Comparison of ENCODE assay signal across 26 mouse cellular contexts in genomic region chr3:152926166-152926565, GRCm38 (mm10). TPM values are rescaled to one million over a fixed set of nuclear protein-coding genes. Genes with fewer than 3 reads are reported as not detected.
DNase-seq lines count a peak whose midpoint lies in the region; ATAC-seq lines count a peak whose summit lies in the region.
"Had no signal": no experiment of that assay in that cellular context is flagged by ENCODE, and none has a peak within 500 bp of the region (broad histone marks: within the 10 kb centered on the region; RNA-seq: fewer than 3 reads in every experiment).

No protein-coding gene starts in this region.

- no peak overlapping the region for H3K27ac ChIP-seq in hindbrain, embryonic 11.5 days (ENCODE audit: low read depth, low read length)
- H3K27ac ChIP-seq: forebrain, embryonic 13.5 days; heart, embryonic 10.5 days; hindbrain, embryonic 13.5 days; liver, embryonic 15.5 days; midbrain, embryonic 13.5 days; neural tube, embryonic 12.5 days; stomach, embryonic 15.5 days had no signal

- WGBS in hindbrain, embryonic 11.5 days: 72% methylated on average over 4 of the region's 4 CpGs

- H3K36me3 ChIP-seq in megakaryocyte, embryonic 14.5 days (replicated peaks; ENCODE audit: low read length): peaks cover 23% of the 10 kb centered on the region
- no peaks in the 10 kb centered on the region for H3K36me3 ChIP-seq in hindbrain, embryonic 11.5 days (ENCODE audit: control insufficient read depth, insufficient read depth, low read length)
- H3K36me3 ChIP-seq: heart, embryonic 10.5 days; hindbrain, embryonic 13.5 days; liver, embryonic 15.5 days; midbrain, embryonic 13.5 days; neural tube, embryonic 12.5 days; stomach, embryonic 15.5 days had no signal

- no peaks in the 10 kb centered on the region for H3K9me3 ChIP-seq in megakaryocyte, embryonic 14.5 days
- no peaks in the 10 kb centered on the region for H3K9me3 ChIP-seq in hindbrain, embryonic 11.5 days (ENCODE audit: control insufficient read depth, low read length)
- H3K9me3 ChIP-seq: forebrain, embryonic 13.5 days; heart, embryonic 10.5 days; hindbrain, embryonic 13.5 days; liver, embryonic 15.5 days; midbrain, embryonic 13.5 days; neural tube, embryonic 12.5 days; stomach, embryonic 15.5 days had no signal

- H3K27me3 ChIP-seq in megakaryocyte, embryonic 14.5 days (replicated peaks): peaks cover 3% of the 10 kb centered on the region
- H3K27me3 ChIP-seq in hindbrain, embryonic 11.5 days (ENCODE audit: control insufficient read depth, insufficient read depth, low read length): no peaks in the 10 kb centered on the region
- H3K27me3 ChIP-seq: forebrain, embryonic 13.5 days; hindbrain, embryonic 13.5 days; liver, embryonic 15.5 days; midbrain, embryonic 13.5 days; neural tube, embryonic 12.5 days; stomach, embryonic 15.5 days had no signal

- H3K9ac ChIP-seq in hindbrain, embryonic 11.5 days (ENCODE audit: low read depth, low read length): no peak overlapping the region
- H3K9ac ChIP-seq: forebrain, embryonic 13.5 days; hindbrain, embryonic 13.5 days; liver, embryonic 15.5 days; lung, embryonic 14.5 days; midbrain, embryonic 13.5 days; neural tube, embryonic 12.5 days; stomach, embryonic 15.5 days had no signal

- intact Hi-C loops in left cerebral cortex, postnatal 36 days (cut with DNase I): no loop called here

- peak; percentile 46 for ATAC-seq in activated CD4-positive, CD25-positive, alpha-beta regulatory T cell, adult 4 months
- ATAC-seq in hindbrain, embryonic 11.5 days (ENCODE audit: low FRiP score): no peak
- ATAC-seq: forebrain, embryonic 13.5 days; midbrain, embryonic 13.5 days had no signal

- peaks cover 94% of the 10 kb centered on the region for H3K4me1 ChIP-seq in megakaryocyte, embryonic 14.5 days
- no peaks in the 10 kb centered on the region for H3K4me1 ChIP-seq in hindbrain, embryonic 11.5 days (replicated peaks; ENCODE audit: control insufficient read depth, insufficient read depth, low read length)
- H3K4me1 ChIP-seq: neural tube, embryonic 12.5 days had no signal

- H3K4me3 ChIP-seq in megakaryocyte, embryonic 14.5 days (replicated peaks): peak overlapping the region; percentile 26
- H3K4me3 ChIP-seq in hindbrain, embryonic 11.5 days (ENCODE audit: low read depth, low read length): no peak overlapping the region
- H3K4me3 ChIP-seq: forebrain, embryonic 13.5 days; heart, embryonic 10.5 days; hindbrain, embryonic 13.5 days; liver, embryonic 15.5 days; midbrain, embryonic 13.5 days; neural tube, embryonic 12.5 days; stomach, embryonic 15.5 days had no signal

- DNase-seq in thymus, postnatal 0 days (ENCODE audit: low spot score): peak; percentile 53
- no peak for DNase-seq in thymus, postnatal 10 days (ENCODE audit: low spot score in 2 of 2)
- no peak for DNase-seq in hindbrain, embryonic 11.5 days (ENCODE audit: low spot score)
- no peak for DNase-seq in left cerebral cortex, postnatal 36 days (ENCODE audit: low spot score in 2 of 2)
- no peak for DNase-seq in retina, embryonic 14.5 days (ENCODE audit: low spot score)
- DNase-seq: adrenal gland, adult 8-10 months; cerebellum, adult 8-10 months; cerebellum, postnatal 25 days; gastrocnemius, postnatal 25 days; heart, adult 11 months; heart, postnatal 36 days; kidney, adult 2 months; kidney, postnatal 36 days; lung, embryonic 14.5 days; lung, postnatal 14 days; thymus, postnatal 4 days had no signal

- H3K4me2 ChIP-seq in hindbrain, embryonic 11.5 days (replicated peaks; ENCODE audit: low read depth, low read length): no peak overlapping the region
- H3K4me2 ChIP-seq: forebrain, embryonic 13.5 days; hindbrain, embryonic 13.5 days; liver, embryonic 15.5 days; lung, embryonic 14.5 days; midbrain, embryonic 13.5 days; neural tube, embryonic 12.5 days; stomach, embryonic 15.5 days had no signal

RNA-seq across cellular contexts. Expression of gene St6galnac5, which starts 55.9 kb away (rescaled TPM):
- 0.05 and 0.23 TPM in 2 replicates for polyA plus RNA-seq in thymus, postnatal 0 days (2015; fragmentation: Nextera tagmentation; extraction: Ambion mirVana)
- polyA plus RNA-seq in activated CD4-positive, CD25-positive, alpha-beta regulatory T cell, adult 4 months (2017; shearing (Covaris generic)): under 1 TPM in 1 of 2 experiments, not detected in 1; 0.40 TPM
- polyA plus RNA-seq in megakaryocyte, embryonic 14.5 days (2012; ENCODE audit: insufficient read depth, low replicate concordance): 0.03 TPM in 1 of 2 replicates, not detected in the other
- 4.0 and 6.4 TPM in 2 replicates for polyA plus RNA-seq in hindbrain, embryonic 11.5 days (2014; fragmentation: Nextera tagmentation; extraction: Ambion mirVana)
- total RNA-seq in left cerebral cortex, postnatal 36 days (2021): 10 to 100 TPM; 28.9 to 37.4 TPM
- total RNA-seq: heart, postnatal 36 days; liver, adult 2 months had no signal
- polyA plus RNA-seq: liver, adult 2 months had no signal
